Mouse (Mus musculus): ENCODE data around the gene Tbx15. TPM values are rescaled to one million over a fixed set of nuclear protein-coding genes. Genes with fewer than 3 reads are reported as not detected.

Gene Tbx15
- total RNA-seq (2022), result 100 to 1,000 TPM; 147 to 173 (median 156) TPM

GRCm38 (mm10) chr3:99240213-99240720, at the start of gene Tbx15:
Gene Tbx15 (plus strand): TSS chr3:99240381.
- no peak for DNase-seq (ENCODE audit: low spot score in 2 of 2)

- DNase-seq (ENCODE audit: low spot score in 2 of 2), result no peak
These were observed 46.6 kb upstream of the Tbx15 start for GRCm38 (mm10) chr3:99193576-99193975.

- DNase-seq (ENCODE audit: low spot score in 2 of 2), result no peak
These were observed 36.9 kb upstream of the Tbx15 start for GRCm38 (mm10) chr3:99203331-99203730.

GRCm38 (mm10) chr3:99208416-99208815, 31.8 kb upstream of the Tbx15 start:
- no peak for DNase-seq (ENCODE audit: low spot score in 2 of 2)

- no peak for DNase-seq (ENCODE audit: low spot score in 2 of 2)
These were observed 29.0 kb upstream of the Tbx15 start for GRCm38 (mm10) chr3:99211105-99211698.

- no peak for DNase-seq (ENCODE audit: low spot score in 2 of 2)
These were observed 12.4 kb upstream of the Tbx15 start for GRCm38 (mm10) chr3:99227807-99228206.

GRCm38 (mm10) chr3:99233393-99234318, 6.5 kb upstream of the Tbx15 start:
- peak in 1 of 2 experiments; percentile 48 for DNase-seq (ENCODE audit: low spot score in 2 of 2)

- DNase-seq (ENCODE audit: low spot score in 2 of 2), result no peak
These were observed 5.8 kb upstream of the Tbx15 start for GRCm38 (mm10) chr3:99234319-99234869.

- DNase-seq (ENCODE audit: low spot score in 2 of 2), result no peak
These were observed 4.9 kb upstream of the Tbx15 start for GRCm38 (mm10) chr3:99235116-99235803.

- DNase-seq (ENCODE audit: low spot score in 2 of 2), result no peak
These were observed 4.1 kb upstream of the Tbx15 start for GRCm38 (mm10) chr3:99235804-99236755.

- no peak for DNase-seq (ENCODE audit: low spot score in 2 of 2)
These were observed 1.5 kb upstream of the Tbx15 start for GRCm38 (mm10) chr3:99238691-99239090.

- no peak for DNase-seq (ENCODE audit: low spot score in 2 of 2)
These were observed 708 bp upstream of the Tbx15 start for GRCm38 (mm10) chr3:99239301-99240045.

GRCm38 (mm10) chr3:99240811-99241738, 894 bp downstream of the Tbx15 start:
- DNase-seq (ENCODE audit: low spot score in 2 of 2), result no peak

- DNase-seq (ENCODE audit: low spot score in 2 of 2), result no peak
These were observed 2.3 kb downstream of the Tbx15 start for GRCm38 (mm10) chr3:99242481-99242880.

- DNase-seq (ENCODE audit: low spot score in 2 of 2), result no peak
These were observed 5.2 kb downstream of the Tbx15 start for GRCm38 (mm10) chr3:99245341-99245740.

GRCm38 (mm10) chr3:99246629-99247028, 6.4 kb downstream of the Tbx15 start:
- DNase-seq (ENCODE audit: low spot score in 2 of 2), result no peak

GRCm38 (mm10) chr3:99247586-99247985, 7.4 kb downstream of the Tbx15 start:
- no peak for DNase-seq (ENCODE audit: low spot score in 2 of 2)

- no peak for DNase-seq (ENCODE audit: low spot score in 2 of 2)
These were observed 8.0 kb downstream of the Tbx15 start for GRCm38 (mm10) chr3:99247996-99248801.
